Mouse (Mus musculus) ovary, postnatal 10 days (tissue): ENCODE data around the gene Eva1c.

Source experiments
- DNase-seq: peaks from one replicate; pipeline ENCODE4 v3.0.0; 2022; ENCODE audit warnings: low spot score

Gene Eva1c

GRCm38 (mm10) chr16:90826041-90826440 lies 478 bp upstream of the Eva1c start:
- no peak for DNase-seq

DNA sequence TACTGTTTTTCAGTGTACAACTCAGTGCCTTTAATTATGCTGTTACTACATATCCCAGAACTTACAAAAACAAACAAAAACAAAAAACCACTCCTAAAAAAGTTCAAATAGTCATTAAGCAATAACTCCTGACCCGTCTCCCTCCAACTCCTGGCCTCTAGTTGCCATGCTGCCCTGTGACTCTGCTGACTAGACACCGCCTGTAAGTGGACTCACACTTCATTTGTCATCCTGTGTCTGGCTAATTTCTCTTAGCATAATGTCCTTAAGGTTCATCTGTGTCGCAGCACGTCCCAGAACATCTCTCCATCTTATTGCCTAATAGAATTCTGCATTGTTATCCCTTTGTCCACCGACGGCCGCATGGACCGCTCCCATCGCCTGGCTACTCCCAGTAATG lies 979 bp downstream of the Eva1c start:
- no peak for DNase-seq

DNA sequence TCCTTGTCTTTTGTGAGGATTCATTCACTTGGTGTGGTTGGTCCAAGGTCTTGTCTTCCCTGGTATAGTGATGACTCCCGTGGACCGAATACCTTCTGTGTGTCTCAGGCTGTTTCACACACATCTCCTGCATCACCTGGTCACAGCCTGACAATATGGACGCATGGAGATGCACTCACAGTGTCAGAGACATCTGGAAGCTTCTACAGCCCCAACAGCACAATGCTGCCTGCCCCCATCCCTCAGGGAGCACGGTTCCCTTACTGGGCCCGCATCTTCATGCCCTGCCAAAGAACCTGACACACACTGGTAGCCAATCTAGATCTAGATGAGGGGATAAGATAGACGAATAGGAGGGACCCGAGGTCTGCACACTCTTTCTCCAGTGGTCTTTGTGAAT lies 2.6 kb downstream of the Eva1c start:
- no peak for DNase-seq

DNA sequence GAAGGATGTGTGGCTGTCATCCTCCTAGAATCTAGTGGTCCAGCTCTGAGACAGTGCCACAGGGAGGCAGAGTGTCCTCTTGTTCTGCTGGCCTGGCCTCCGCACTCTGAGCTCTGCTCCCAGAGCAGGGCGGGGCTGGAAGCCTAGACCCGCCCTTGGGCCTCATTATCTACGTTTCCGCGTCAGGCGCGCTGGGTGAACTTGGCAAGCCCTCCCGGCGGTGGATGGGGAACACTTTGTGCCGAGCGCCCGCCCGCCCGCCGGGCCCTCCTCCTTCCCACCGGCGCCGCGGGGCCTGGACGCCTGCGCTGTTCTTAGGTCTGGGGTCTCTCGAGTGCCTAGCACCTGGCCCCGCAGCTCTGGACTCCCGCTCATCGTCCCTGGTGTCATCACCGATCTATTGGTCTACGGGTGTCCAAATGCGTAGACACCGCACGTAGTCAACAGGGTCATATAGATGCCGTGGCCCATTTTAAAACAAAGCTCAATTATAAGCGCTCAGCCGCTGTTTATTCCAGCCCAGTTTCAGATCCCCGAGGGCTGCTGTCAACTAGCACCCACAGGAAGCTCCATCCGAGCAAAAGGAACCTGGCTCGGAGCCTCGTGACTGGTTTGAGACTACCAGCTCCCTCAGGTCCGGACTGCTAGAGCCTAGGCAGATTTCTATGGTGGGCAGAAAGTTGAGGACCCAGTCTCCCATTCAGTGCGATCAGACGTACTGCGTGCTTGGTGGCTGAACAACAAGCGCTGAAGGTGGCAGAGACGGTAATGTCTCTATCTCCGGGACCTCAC lies 3.6 kb downstream of the Eva1c start:
- peak; percentile 67 for DNase-seq

- DNase-seq: peak; percentile 55
Observed at GRCm38 (mm10) chr16:90830686-90831439, 4.3 kb downstream of the Eva1c start.

DNA sequence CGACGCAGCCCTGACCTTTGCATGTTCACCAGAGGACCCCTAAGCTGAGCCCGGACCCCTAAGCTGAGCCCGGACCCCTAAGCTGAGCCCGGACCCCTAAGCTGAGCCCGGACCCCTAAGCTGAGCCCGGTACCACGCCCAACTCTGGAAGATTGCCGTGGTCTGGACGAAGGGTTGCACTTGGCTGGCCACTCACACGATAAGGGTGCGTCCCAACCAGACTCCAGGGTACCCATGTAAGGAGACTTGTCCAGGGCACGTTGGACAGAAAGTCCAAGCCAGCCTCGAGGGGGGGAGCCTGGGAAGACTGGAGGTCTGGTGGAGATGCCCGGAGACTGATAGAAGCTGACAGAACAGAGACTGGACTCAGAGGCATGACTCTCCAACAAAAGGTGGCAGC lies 5.2 kb downstream of the Eva1c start:
- no peak for DNase-seq

DNA sequence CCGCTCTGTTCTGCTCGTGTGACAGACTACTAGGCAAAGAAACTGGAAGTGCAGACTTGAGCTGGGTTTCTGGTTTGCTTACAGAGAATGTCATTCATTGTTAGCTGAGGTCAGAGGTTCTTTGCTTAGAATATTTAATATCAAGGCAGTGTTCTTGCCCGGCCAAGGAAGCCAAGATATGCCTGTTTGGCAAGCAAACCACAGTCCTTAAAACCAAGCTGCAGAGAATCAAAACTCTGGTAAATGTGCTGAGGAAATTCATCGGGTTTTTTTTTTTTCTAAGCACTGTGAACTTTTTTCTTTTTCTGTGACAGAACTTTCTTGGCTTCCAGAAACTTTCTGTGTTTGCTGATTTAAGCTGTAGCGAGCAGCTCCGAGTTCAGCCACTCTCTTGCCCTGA lies 6.0 kb downstream of the Eva1c start:
- DNase-seq: no peak

- DNase-seq: no peak
Observed at GRCm38 (mm10) chr16:90833041-90833791, 6.7 kb downstream of the Eva1c start.

DNA sequence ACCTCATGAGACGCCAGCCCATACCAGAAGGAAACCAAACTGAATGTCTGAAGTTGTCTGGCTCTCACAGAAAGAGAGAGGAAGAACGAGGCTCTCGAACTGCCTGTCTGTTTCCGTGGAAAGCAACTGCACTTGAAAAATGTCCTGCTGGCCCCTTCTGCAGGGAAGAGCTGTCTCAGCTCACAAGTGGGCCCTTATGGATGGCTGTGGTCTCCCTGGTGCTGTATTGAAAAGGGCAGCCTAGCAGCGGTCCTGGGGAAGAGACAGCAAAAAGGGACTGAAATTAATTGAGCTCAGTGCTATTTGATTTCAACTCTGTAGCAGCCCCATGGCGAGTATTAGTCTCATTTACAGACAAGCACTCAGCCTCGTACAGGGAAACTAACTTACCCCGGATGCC lies 10.9 kb downstream of the Eva1c start:
- no peak for DNase-seq

DNA sequence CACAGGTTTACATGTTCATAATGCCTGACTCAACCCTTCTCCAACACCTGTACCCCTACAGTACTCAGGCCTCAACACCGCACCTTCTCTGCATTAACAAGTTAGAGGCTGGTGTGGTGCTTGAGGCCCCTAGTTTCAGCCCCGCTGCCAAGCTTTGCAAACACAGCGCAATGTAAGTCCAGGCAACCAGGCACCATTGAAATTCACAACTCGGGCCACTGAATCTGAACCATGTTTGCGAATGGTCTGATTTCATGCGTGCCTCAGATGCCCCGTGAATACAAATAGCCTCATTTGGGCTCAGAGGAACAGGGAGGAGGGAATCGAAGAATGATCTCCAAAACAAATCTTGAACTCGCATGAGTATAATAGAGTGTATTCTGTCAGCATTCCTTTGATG lies 15.6 kb downstream of the Eva1c start:
- DNase-seq: no peak

GRCm38 (mm10) chr16:90845038-90845437 lies 18.5 kb downstream of the Eva1c start:
- no peak for DNase-seq

GRCm38 (mm10) chr16:90845591-90845990 lies 19.1 kb downstream of the Eva1c start:
- no peak for DNase-seq

DNA sequence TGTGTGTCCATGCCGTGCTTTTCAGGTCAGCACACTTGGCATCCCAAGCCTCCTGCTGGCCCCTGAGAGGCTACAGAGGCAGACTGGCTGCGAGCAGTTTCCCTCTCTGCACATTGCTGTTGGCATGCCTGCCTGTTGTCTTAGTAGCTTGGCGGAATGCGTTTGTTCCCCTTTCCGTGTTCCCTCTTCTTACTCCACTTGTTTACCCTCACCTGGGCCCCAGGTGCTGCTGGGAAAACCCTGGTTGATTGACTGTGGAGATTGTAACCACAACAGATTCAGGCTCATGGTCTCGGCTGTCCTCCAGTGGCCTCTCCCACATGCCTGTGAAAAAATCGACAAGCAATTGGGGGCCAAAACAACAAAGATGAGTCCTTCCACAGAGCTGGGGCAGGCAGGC lies 22.2 kb downstream of the Eva1c start:
- DNase-seq: no peak

DNA sequence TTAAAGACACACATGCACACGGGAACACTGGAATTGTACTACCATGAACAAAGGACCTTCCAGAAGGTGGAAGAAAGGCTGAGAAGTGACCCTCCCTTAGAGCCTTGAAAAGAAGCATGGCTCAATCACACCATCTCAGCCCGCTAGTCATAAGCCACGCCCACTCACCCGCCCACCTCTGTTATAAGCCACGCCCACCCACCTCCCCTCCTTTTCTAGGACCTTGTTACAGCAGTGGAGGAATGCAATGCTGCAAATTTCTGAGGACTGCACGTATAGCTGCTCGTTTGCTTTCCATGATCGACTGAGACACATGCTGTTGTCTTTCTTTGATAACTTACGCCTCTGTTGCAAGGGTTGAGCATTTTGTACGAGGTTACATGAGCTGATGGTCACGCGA lies 22.7 kb downstream of the Eva1c start:
- DNase-seq: no peak

DNA sequence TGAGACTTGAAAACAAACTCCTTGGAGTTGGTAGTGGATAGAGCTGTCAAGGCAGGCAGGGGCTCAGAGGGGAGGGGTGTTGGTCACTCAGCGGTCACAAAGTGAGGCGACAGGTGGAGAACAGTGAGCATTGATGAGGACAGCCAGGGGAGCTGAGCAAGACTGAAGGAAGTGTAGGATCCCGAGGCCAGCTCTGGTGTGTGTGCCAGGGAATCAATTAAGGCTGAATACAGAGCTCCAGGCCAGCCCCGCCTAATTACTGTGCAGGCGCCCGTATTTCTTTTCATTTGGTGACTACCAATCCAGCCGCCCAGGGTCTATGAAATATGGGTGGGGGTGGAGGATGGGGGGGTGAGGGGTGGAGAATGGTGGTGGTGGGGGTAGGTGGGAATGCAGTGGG lies 24.4 kb downstream of the Eva1c start:
- no peak for DNase-seq

- no peak for DNase-seq
Observed at GRCm38 (mm10) chr16:90851621-90852334, 25.3 kb downstream of the Eva1c start.

GRCm38 (mm10) chr16:90856552-90857200 lies 30.2 kb downstream of the Eva1c start:
- DNase-seq: no peak

DNA sequence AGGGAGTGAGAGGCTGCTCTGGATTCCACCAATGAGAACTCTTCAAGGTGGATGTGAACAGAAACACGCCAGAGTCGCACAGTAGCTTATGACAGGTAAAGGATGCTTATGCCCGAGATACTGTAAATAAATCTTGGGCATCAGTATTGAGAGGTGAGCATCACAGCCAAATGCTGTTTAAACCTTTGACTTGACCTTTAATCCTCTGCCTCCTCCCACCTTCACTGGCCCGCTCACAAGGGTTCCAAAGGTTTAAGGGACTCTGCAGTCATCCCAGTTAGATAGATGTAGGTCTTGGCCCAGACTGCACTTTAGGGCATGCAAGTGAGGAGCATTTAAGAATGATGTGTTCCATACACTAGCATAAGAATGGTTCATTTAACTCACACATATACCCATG lies 31.7 kb downstream of the Eva1c start:
- no peak for DNase-seq

DNA sequence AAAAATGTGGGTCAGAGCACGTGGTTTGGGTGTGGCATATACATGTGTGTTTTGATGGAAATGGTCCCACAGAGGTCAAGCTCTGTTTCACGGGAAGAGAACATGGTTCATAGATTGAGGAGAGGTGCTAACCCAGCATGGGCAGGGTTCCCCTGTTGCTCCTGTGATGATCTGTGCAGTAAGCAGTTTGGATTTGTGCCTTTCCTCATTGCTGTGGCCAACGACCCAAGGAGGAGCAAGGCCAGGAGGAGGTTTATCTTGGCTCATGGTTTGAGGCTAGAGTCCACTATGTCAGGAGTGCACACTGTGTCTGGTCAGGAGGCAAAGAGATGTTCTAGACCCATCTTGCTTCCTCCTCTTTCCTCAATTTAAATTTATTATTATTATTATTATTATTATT lies 36.5 kb downstream of the Eva1c start:
- no peak for DNase-seq

DNA sequence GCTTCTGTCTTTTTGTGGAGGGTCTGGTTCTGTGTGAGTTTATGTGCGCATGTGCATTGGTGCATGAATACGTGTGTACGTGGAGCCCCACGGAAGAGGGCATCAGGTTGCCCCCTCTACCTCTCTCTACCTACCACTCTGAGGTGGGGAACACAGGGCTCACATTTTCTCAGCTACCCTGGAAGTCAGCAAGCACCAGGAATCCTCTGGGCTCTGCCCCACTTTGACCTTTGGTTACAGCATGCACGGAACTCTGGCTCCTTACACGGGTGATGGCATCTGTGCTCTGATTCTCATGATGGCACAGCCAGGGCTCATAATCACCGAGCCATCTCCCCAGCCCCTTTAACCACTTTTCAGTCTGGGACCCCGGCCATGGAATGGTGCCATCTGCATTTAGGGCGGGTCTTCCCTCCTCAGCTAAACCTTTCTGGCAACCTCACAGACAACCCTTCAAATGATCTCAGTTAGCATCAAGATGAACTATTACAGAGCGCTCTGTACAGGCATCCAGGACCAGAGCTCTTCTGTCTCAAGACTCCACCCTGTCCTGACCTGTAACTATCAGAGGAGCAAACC lies 37.0 kb downstream of the Eva1c start:
- DNase-seq: no peak

- DNase-seq: no peak
Observed at GRCm38 (mm10) chr16:90864693-90865092, 38.2 kb downstream of the Eva1c start.
